Mouse (Mus musculus): ENCODE measurements around the gene Rfx4.

DNA sequence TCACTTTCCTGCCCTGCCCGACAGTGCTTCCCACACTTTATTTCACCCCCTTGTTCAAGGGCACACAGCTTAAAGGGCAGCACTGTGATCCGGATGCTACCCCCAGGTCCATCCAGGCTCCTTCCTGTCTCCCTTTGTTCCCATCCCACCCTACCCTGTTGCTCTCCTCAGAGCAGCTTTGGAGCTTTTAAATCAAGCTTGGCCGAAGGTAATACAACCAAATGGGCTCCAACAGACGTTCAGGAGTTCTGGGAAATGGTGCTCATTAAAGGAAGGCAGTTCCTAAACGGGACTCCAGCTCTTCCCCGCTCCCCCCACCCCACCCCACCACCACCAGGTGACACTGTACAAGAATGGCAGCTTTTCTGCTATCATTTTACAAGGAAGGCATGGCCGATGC lies 154.3 kb downstream of the Rfx4 start:
- TF ChIP-seq CTCF (IDR thresholded peaks at IDR 0.05; ENCODE audit: low read depth, low read length): no peak
- no peak for TF ChIP-seq POLR2A (IDR thresholded peaks at IDR 0.05; ENCODE audit: insufficient read depth, low read length)
